In genomic region chr11:114551262-114551661, GRCm38 (mm10) we compare ENCODE assay signal across 24 mouse cellular contexts.
DNase-seq lines count a peak whose midpoint lies in the region; ATAC-seq and TF ChIP-seq lines count a peak whose summit lies in the region.
"Had no signal": no experiment of that assay in that cellular context is flagged by ENCODE, and none has a peak within 500 bp of the region (broad histone marks: within the 10 kb centered on the region; RNA-seq: fewer than 3 reads in every experiment).

No protein-coding gene starts in this region.

- ATAC-seq in cerebellum, adult (ENCODE audit: insufficient number of reproducible peaks, low FRiP score, low TSS enrichment) = no peak
- ATAC-seq: forebrain, embryonic 15.5 days; hindbrain, postnatal 0 days; intestine, postnatal 0 days; liver, embryonic 12.5 days had no signal

- no peak for TF ChIP-seq CTCF in cerebellum, adult 2 months (IDR thresholded peaks at IDR 0.05; ENCODE audit: borderline replicate concordance, insufficient read depth, low read depth, low read length)

- no peak for TF ChIP-seq POLR2A in cerebellum, adult 2 months (IDR thresholded peaks at IDR 0.05; ENCODE audit: borderline replicate concordance, insufficient read depth, low read length)

- H3K27me3 ChIP-seq in cerebellum, adult 2 months (ENCODE audit: control insufficient read depth, insufficient read depth, low read length) = no peaks in the 10 kb centered on the region
- H3K27me3 ChIP-seq: forebrain, embryonic 15.5 days; heart, embryonic 13.5 days; limb, embryonic 13.5 days; liver, embryonic 12.5 days; lung, embryonic 15.5 days had no signal

- 28% methylated on average over 4 of the region's 4 CpGs for WGBS in cerebellum, adult 2 months

- H3K27ac ChIP-seq in cerebellum, adult 2 months (ENCODE audit: insufficient read depth, low read length) = no peak overlapping the region
- H3K27ac ChIP-seq: forebrain, embryonic 15.5 days; heart, embryonic 13.5 days; hindbrain, postnatal 0 days; limb, embryonic 13.5 days; liver, embryonic 12.5 days; lung, embryonic 15.5 days; neural tube, embryonic 12.5 days; stomach, postnatal 0 days had no signal

- peak; percentile 51 for DNase-seq in cerebellum, adult 11-12 months
- DNase-seq in adipocyte (ENCODE audit: low spot score) = peak; percentile 7
- peak; percentile 60 to 70 for DNase-seq in cerebellum, adult 2 months
- DNase-seq in cerebellum, postnatal 25 days = peak; percentile 41 to 71
- DNase-seq in natural killer cell, adult 2 months (ENCODE audit: low spot score in 2 of 2) = no peak
- DNase-seq in thymus, postnatal 4 days = no peak
- DNase-seq: gastrocnemius, postnatal 14 days; heart, adult 18-20 months; heart, postnatal 14 days; kidney, postnatal 36 days; layer of hippocampus, postnatal 36 days; midbrain, embryonic 14.5 days; right cerebral cortex, postnatal 14 days; thymus, adult 2 months had no signal

- peaks cover 33% of the 10 kb centered on the region for H3K4me1 ChIP-seq in cerebellum, adult 2 months (ENCODE audit: control insufficient read depth, insufficient read depth, low read length)
- H3K4me1 ChIP-seq: forebrain, embryonic 15.5 days had no signal

- H3K4me3 ChIP-seq in cerebellum, adult 2 months (replicated peaks; ENCODE audit: insufficient read depth, low read depth, low read length) = no peak overlapping the region
- H3K4me3 ChIP-seq: forebrain, embryonic 15.5 days; heart, embryonic 13.5 days; limb, embryonic 13.5 days; liver, embryonic 12.5 days; lung, embryonic 15.5 days; neural tube, embryonic 12.5 days had no signal

Comparison
In these comparisons a context has a peak if more than half of its experiments do, and no peak if none do; other contexts are left out.
1. DNase-seq: peak in cerebellum, adult 11-12 months (single experiment), adipocyte (single experiment), cerebellum, adult 2 months (2 of 2) and cerebellum, postnatal 25 days (2 of 2); none in natural killer cell, adult 2 months (0 of 2) and thymus, postnatal 4 days (single experiment).